Mouse (Mus musculus): Measurements from ENCODE around the gene Dlat. TPM values are rescaled to one million over a fixed set of nuclear protein-coding genes. Genes with fewer than 3 reads are reported as not detected.
"Not testable (repeated sequence)": the region's sequence is repeated elsewhere in the genome, so short reads cannot be mapped to it uniquely, and the experiment has no call there.

Dlat gene
- polyA plus RNA-seq, 1 experiment from 2014 or later: 62.0 TPM

- Histone ChIP-seq H3K27ac (replicated peaks) (no peak overlapping the region), H3K27me3 (replicated peaks; ENCODE audit: low read depth, poor library complexity, severe bottlenecking) (no peaks in the 10 kb centered on the region), H3K4me3 (no peak overlapping the region), H3K9me3 (no peaks in the 10 kb centered on the region), H3K4me1 (no peaks in the 10 kb centered on the region), H3K36me3 (replicated peaks) (peaks cover 96% of the 10 kb centered on the region)
- WGBS: 69% methylated on average over 10 of the region's 10 CpGs
- no peak for DNase-seq (ENCODE audit: low spot score)
Measured at GRCm38 (mm10) chr9:50646826-50647370, 12.7 kb downstream of the Dlat start.

GRCm38 (mm10) chr9:50634270-50634669, 25.3 kb downstream of the Dlat start:
- H3K4me1 ChIP-seq: no peaks in the 10 kb centered on the region
- no peak overlapping the region for H3K27ac ChIP-seq (replicated peaks)
- no peaks in the 10 kb centered on the region for H3K27me3 ChIP-seq (replicated peaks; ENCODE audit: low read depth, poor library complexity, severe bottlenecking)
- no peak overlapping the region for H3K4me3 ChIP-seq
- WGBS: 94% methylated on average over 11 of the region's 11 CpGs
- H3K36me3 ChIP-seq (replicated peaks): peaks cover 73% of the 10 kb centered on the region
- no peaks in the 10 kb centered on the region for H3K9me3 ChIP-seq
- no peak for DNase-seq (ENCODE audit: low spot score)

DNA sequence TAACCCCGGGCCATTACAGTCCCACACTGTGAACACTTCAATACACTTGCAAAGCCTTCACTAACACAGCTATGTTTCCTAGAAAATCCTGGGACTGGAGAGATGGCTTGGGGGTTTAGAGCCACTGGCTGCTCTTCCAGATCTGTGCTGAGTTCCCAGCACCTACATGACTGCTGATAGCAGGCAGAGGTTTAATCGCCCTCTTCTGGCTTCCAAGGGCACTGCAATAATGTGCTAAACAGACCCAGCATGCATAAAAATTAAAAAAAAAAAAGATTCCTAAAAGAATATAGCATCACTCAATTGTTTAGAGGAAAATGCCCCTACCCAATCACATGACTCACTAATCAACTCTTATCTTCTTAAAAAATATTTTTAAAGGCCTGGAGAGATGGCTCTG, 26.5 kb downstream of the Dlat start:
- Histone ChIP-seq H3K4me1 (no peaks in the 10 kb centered on the region), H3K4me3 (no peak overlapping the region), H3K27me3 (replicated peaks; ENCODE audit: low read depth, poor library complexity, severe bottlenecking) (no peaks in the 10 kb centered on the region), H3K9me3 (no peaks in the 10 kb centered on the region), H3K36me3 (replicated peaks) (peaks cover 62% of the 10 kb centered on the region), H3K27ac (replicated peaks) (no peak overlapping the region)
- DNase-seq (ENCODE audit: low spot score): no peak
- WGBS: 61% methylated on average over 2 of the region's 2 CpGs

GRCm38 (mm10) chr9:50632016-50632688, 27.4 kb downstream of the Dlat start:
- Histone ChIP-seq H3K27me3 (replicated peaks; ENCODE audit: low read depth, poor library complexity, severe bottlenecking) (no peaks in the 10 kb centered on the region), H3K36me3 (replicated peaks) (peaks cover 53% of the 10 kb centered on the region), H3K4me1 (no peaks in the 10 kb centered on the region), H3K9me3 (no peaks in the 10 kb centered on the region), H3K4me3 (no peak overlapping the region), H3K27ac (replicated peaks) (no peak overlapping the region)
- WGBS: 89% methylated on average over 6 of the region's 6 CpGs
- DNase-seq (ENCODE audit: low spot score): no peak

GRCm38 (mm10) chr9:50630903-50631302, 28.7 kb downstream of the Dlat start:
- DNase-seq (ENCODE audit: low spot score); H3K27ac ChIP-seq (replicated peaks); H3K4me1 ChIP-seq; H3K27me3 ChIP-seq (replicated peaks; ENCODE audit: low read depth, poor library complexity, severe bottlenecking); H3K4me3 ChIP-seq; H3K9me3 ChIP-seq: not testable (repeated sequence)
- WGBS: 89% methylated on average over 6 of the region's 8 CpGs
- peaks cover 40% of the 10 kb centered on the region for H3K36me3 ChIP-seq (replicated peaks)

DNA sequence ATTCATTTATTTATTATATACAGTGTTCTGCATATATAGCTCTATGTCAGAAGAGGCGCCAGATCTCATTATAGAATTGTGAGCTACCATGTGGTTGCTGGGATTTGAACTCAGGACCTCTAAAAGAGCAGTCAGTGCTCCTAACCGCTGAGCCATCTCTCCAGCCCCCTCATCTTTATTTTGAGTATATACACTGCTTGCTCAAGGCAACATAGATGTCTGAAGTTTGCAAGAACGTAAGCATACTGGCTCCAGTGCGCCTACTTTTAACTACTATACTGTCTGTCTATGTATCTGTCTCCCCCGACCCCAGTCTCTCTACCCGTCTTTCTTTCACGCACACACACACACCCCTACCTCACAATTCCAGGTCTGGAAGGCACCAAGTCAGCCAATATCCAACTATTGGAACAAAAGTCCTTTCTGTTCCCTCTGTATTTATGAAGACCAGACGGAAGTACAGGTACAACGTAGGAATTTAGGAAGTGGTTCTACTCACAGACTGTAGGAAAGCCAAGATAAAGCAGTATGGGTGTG, 41.7 kb downstream of the Dlat start:
- Histone ChIP-seq H3K4me3 (peak overlapping the region; percentile 100), H3K9me3 (no peaks in the 10 kb centered on the region), H3K27me3 (replicated peaks; ENCODE audit: low read depth, poor library complexity, severe bottlenecking) (no peaks in the 10 kb centered on the region), H3K4me1 (peaks cover 8% of the 10 kb centered on the region), H3K36me3 (replicated peaks) (peaks cover 26% of the 10 kb centered on the region), H3K27ac (replicated peaks) (no peak overlapping the region)
- 66% methylated on average over 9 of the region's 9 CpGs for WGBS
- DNase-seq (ENCODE audit: low spot score): no peak

DNA sequence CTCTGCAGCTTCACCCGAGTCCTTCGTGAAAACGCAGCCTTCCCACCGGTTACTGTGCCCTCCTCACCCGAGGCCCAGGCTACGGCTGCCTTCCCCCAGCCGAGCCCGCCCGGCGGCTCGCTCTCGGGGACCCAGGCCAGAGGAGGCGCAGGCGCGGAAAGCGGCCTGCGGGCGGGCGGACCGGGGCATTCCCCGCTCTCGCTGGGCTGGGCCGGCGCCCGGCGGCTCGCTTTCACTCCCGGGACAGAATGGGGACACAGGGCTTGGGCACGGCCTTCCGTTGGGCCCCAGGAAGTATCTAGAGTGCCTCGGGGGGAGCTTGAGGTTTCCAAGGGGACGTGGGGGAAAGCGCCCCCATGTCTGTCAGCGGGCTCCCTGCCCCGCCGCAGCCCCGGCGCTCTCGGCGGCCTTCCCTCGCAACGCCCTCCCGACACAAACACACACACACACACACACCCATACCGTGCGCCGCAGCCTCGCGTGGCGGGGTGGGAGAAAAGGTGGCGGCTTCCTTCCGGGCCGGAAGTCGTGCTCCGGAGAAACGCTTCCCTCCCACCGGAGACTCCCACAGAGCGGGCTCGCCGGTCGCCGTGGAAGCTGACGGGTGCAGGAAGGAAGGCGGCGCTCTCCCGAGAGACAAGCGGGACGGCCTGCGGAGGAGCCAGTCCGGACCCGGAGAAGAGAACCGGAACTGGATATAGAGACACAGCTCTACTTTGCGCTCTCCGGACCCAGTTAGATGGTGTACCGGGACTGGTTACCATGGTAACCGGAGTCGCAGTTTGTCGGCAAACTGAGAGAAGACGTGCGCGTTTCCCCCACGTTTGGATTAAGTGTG, 42.6 kb downstream of the Dlat start, which contains the start of the genes Pih1d2 and Nkapd1:
Gene Pih1d2, plus strand, starts transcription at position 556 of the 838 bp plus-strand sequence.
Gene Nkapd1, minus strand, starts transcription at position 699 of the 838 bp plus-strand sequence.
- H3K9me3 ChIP-seq: no peaks in the 10 kb centered on the region
- peak; percentile 88 for DNase-seq (ENCODE audit: low spot score)
- under 1% methylated on average over 81 of the region's 81 CpGs for WGBS
- H3K4me3 ChIP-seq: peak within 1 kb of the TSS; percentile 100
- peaks cover 34% of the 10 kb centered on the region for H3K36me3 ChIP-seq (replicated peaks)
- no peaks in the 10 kb centered on the region for H3K27me3 ChIP-seq (replicated peaks; ENCODE audit: low read depth, poor library complexity, severe bottlenecking)
- peak within 1 kb of the TSS; percentile 95 for H3K27ac ChIP-seq (replicated peaks)
- H3K4me1 ChIP-seq: peaks cover 8% of the 10 kb centered on the region

GRCm38 (mm10) chr9:50616161-50616560, 43.4 kb downstream of the Dlat start:
- Histone ChIP-seq H3K9me3 (no peaks in the 10 kb centered on the region), H3K4me3 (peak overlapping the region; percentile 100), H3K27ac (replicated peaks) (peak overlapping the region; percentile 95), H3K4me1 (peaks cover 8% of the 10 kb centered on the region), H3K36me3 (replicated peaks) (peaks cover 43% of the 10 kb centered on the region), H3K27me3 (replicated peaks; ENCODE audit: low read depth, poor library complexity, severe bottlenecking) (no peaks in the 10 kb centered on the region)
- no peak for DNase-seq (ENCODE audit: low spot score)
- 36% methylated on average over 11 of the region's 11 CpGs for WGBS

DNA sequence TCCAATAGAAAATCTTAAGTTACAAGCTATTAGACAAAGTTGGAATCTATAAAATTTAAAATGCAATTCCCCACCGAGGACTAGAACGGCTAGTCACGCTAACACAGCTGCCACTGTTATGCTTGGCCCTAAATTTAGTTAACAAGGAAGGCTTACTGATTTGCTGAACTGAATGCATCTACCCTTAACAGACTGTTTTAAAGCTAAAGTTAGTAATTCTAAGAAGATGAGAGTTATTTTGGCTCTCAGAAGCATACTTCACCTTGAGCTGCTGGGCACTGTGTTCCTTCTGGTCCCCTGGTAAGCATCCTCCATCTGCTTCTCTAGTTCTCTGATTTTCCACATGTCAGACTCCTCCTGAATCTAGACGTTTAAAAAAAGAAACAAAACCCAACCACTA, 47.5 kb downstream of the Dlat start:
- H3K27ac ChIP-seq (replicated peaks): no peak overlapping the region
- no peaks in the 10 kb centered on the region for H3K9me3 ChIP-seq
- H3K36me3 ChIP-seq (replicated peaks): peaks cover 83% of the 10 kb centered on the region
- no peak overlapping the region for H3K4me3 ChIP-seq
- DNase-seq (ENCODE audit: low spot score): no peak
- H3K27me3 ChIP-seq (replicated peaks; ENCODE audit: low read depth, poor library complexity, severe bottlenecking): no peaks in the 10 kb centered on the region
- WGBS: 91% methylated on average over 4 of the region's 4 CpGs
- H3K4me1 ChIP-seq: peaks cover 8% of the 10 kb centered on the region

- peak overlapping the region; percentile 94 for H3K27ac ChIP-seq (replicated peaks)
- H3K27me3 ChIP-seq (replicated peaks; ENCODE audit: low read depth, poor library complexity, severe bottlenecking): no peaks in the 10 kb centered on the region
- DNase-seq (ENCODE audit: low spot score): no peak
Measured at GRCm38 (mm10) chr9:50604338-50604737, 55.2 kb downstream of the Dlat start.

DNA sequence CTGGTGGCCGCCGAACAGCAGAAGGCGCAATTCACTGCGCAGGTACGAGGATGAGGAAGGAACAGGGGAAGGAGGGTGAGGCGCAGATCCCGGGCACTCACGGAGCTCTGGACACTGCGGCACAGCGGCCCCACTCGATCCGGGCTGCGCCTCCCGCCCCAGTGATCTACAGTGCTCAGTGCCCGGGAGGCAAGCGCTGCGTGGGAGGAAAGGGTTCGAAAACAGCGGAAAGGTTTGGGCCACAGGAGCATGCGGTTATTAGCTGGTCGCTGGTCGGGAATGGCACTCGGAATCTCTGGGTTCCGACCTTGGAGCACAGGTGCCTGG, 55.6 kb downstream of the Dlat start:
- Histone ChIP-seq H3K4me1 (peaks cover 25% of the 10 kb centered on the region), H3K36me3 (replicated peaks) (peaks cover 62% of the 10 kb centered on the region), H3K4me3 (peak overlapping the region; percentile 91), H3K27ac (replicated peaks) (peak overlapping the region; percentile 94), H3K9me3 (no peaks in the 10 kb centered on the region), H3K27me3 (replicated peaks; ENCODE audit: low read depth, poor library complexity, severe bottlenecking) (no peaks in the 10 kb centered on the region)
- no peak for DNase-seq (ENCODE audit: low spot score)
- WGBS: 0% methylated on average over 24 of the region's 24 CpGs

More at GRCm38 (mm10) chr9:50604338-50604737, 55.2 kb downstream of the Dlat start:
- Histone ChIP-seq H3K36me3 (replicated peaks) (peaks cover 62% of the 10 kb centered on the region), H3K4me3 (peak overlapping the region; percentile 91), H3K4me1 (peaks cover 25% of the 10 kb centered on the region), H3K9me3 (no peaks in the 10 kb centered on the region)
- WGBS: 5% methylated on average over 6 of the region's 6 CpGs

- DNase-seq (ENCODE audit: low spot score): peak; percentile 96
- no peaks in the 10 kb centered on the region for H3K9me3 ChIP-seq
- H3K36me3 ChIP-seq (replicated peaks): peaks cover 62% of the 10 kb centered on the region
- WGBS: 1% methylated on average over 48 of the region's 48 CpGs
- H3K4me1 ChIP-seq: peaks cover 25% of the 10 kb centered on the region
- peak within 1 kb of the TSS; percentile 94 for H3K27ac ChIP-seq (replicated peaks)
- H3K4me3 ChIP-seq: peak within 1 kb of the TSS; percentile 91
- no peaks in the 10 kb centered on the region for H3K27me3 ChIP-seq (replicated peaks; ENCODE audit: low read depth, poor library complexity, severe bottlenecking)
Measured at GRCm38 (mm10) chr9:50603189-50603997, 56.2 kb downstream of the Dlat start, which contains the start of the genes Sdhd and Timm8b. TSS of gene Sdhd (minus strand) at chr9:50603812. TSS of gene Timm8b (plus strand) at chr9:50603910.

Data from embryonic facial prominence, embryonic 10.5 days (tissue).